Mouse (Mus musculus) embryo, embryonic 11.5 days (tissue): ENCODE measurements around the gene Pagr1b.

Experiments
- DNase-seq: peaks from one replicate; pipeline ENCODE4 v3.0.0-alpha.2; 2012; ENCODE audit warnings: low read depth, low spot score

Pagr1b gene

GRCm38 (mm10) chr7:127016481-127016485, at the start of gene Pagr1b:
Gene Pagr1b, minus strand, starts transcription at chr7:127016484.
- DNase-seq, result no peak

DNA sequence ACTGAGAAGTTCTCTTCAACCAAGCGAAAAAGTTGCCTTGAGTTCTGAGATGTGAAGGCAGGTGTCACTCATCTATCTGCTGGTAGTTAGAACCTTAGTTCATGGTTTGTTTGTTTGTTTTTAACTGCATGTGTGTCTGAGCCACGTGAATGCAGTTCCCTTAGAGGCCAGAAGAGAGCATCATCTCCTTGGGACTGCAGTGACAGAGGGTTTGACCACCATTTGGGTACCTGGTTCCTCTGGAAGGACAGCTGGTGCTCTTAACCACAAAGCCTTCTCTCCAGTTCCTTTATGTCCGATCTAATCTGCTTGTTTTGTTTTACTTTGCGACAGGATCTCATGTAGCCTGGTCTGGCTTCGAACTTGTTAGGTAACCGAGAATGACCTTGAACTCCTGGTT, 49.3 kb upstream of the Pagr1b start:
- no peak for DNase-seq

- no peak for DNase-seq
Observed at GRCm38 (mm10) chr7:127055026-127055585, 38.8 kb upstream of the Pagr1b start.

GRCm38 (mm10) chr7:127041851-127042672, 25.8 kb upstream of the Pagr1b start, which contains the start of gene Kif22:
Gene Kif22, minus strand, starts transcription at chr7:127042471.
- peak; percentile 81 for DNase-seq

DNA sequence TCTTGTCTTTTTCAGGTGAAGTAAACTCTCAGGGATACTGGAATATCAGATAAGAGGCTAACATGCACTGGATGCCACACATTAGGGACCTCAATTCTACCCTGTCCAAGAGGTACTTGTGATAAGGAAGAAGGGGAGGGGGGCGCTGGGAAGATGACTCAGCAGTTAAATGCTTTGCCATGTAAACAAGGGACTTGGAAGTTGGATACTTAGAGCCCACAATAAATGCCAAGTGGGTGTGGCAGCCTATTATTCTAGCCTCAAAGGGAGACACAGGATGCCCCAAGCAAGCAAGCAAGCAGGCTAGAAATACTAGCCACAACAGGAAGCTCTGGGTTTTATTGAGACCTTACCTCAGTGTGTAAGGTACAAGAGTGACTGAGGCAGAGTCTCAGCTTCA, 15.0 kb upstream of the Pagr1b start:
- DNase-seq, result no peak

DNA sequence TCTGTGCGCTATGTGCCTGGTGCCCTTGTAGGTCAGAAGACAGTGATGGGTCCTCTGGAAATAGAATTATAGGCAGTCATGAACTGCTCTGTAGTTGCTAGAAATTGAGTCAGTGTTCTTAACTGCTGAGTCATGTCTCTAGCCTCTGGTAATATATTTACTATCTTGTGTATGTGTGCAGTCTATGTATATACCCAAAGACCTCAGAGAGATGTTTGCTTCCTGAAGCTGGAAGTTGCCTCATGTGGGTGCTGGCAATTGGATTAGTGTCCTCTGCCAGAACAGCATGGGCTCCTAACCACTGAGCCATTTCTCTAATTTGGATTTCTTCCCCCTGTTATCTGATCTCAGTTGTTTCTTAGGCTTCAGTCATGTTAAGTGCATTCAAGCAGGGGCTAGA, 13.9 kb upstream of the Pagr1b start:
- DNase-seq, result no peak

DNA sequence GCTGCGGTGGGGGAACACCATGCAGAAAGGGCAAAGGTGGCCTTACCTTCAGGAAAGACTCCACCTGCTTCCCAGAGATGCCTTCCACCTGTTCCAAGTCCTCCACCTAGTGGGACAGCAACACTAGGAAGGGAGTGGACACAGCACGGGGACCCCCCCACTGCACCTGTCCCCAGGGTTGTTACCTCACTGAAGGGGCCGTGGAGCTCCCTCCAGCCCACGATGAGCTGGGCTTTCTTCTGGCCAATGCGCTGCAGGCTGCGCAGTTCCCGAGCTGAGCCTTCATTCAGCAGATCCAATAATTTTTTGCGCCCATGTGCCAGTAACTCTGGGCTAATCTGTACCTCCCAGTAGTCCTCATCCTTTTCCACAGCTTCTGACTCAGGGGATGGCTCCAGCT, 11.6 kb upstream of the Pagr1b start:
- DNase-seq, result no peak

DNA sequence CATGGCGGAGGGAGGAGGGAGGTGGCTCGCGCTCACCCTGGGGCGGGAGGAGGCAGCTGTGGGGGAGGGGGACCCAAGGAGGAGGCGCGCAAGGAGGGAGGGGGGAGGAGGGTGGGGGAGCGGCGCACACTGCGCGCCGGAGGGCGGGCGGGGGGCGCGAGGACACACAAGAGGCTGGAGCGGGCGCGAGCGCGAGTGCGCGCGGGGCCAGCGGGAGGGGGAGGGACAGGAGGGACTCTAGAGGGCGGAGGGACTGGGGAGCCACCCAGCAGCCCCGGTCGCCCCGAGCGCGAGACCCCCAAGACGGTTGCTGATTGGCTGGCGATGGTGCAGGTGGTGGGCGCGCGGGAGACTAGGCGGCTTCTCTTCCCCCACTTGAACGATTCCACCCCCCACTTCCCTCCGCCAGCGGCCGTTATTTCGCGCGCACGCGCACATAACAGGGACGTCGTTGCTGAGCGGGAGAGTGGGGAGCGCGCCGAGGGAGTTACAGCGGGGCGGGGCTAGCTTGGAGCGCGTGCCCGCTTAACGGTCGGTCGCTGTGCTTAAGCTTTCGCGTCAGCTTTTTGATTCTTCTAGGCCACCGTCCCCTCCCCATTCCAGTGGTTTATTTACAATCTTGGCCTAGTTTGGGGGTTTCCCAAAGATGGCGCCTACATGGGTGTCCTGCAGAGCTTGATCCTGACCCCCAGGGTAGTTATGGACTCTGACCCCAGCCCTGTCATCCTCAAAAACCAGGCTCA, 10.9 kb upstream of the Pagr1b start, which contains the start of gene Maz:
Maz (minus strand) TSS at position 54 of the 743 bp plus-strand sequence.
- peak; percentile 98 for DNase-seq

DNA sequence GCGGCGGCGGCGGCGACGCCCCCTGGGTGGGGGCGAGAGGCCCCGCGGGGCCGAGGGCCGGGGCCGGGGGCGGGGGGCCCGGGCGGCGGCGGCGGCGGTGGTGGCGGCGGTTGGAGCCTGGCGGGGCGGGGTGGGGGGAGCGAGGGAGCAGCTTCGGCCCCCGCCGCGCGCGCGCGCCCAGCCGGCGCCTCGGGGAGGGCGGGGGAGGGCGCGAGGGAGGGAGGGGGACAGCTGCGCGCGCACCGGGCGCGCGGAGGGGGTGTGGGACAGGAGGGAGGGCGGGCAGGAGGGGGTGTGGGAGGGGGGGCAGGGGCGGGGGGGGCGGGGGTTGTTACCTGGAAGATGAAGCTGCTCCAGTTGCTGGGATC, 10.3 kb upstream of the Pagr1b start:
- no peak for DNase-seq

DNA sequence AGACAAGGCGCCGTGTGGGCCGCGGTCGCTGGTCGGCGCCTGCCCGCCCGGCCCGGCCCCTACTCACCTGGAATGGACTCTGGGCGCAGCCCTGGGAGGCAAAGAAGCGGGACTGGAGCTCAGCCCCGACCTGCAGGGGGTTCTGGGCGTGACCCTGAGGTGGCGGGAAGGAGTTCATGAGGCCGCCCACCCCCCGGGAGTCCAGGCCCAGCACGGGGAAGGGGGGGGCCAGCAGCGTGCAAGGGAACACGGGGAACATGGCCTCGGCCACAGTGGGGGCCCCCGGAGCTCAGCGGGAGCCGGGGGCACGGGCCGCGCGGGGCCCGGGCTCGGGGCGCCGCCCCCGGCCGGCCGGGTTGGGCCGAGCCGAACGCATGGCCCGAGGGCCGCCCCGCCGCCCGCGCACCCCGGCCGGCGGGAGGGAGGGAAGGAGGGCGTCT, 9.9 kb upstream of the Pagr1b start:
- DNase-seq, result peak; percentile 59

DNA sequence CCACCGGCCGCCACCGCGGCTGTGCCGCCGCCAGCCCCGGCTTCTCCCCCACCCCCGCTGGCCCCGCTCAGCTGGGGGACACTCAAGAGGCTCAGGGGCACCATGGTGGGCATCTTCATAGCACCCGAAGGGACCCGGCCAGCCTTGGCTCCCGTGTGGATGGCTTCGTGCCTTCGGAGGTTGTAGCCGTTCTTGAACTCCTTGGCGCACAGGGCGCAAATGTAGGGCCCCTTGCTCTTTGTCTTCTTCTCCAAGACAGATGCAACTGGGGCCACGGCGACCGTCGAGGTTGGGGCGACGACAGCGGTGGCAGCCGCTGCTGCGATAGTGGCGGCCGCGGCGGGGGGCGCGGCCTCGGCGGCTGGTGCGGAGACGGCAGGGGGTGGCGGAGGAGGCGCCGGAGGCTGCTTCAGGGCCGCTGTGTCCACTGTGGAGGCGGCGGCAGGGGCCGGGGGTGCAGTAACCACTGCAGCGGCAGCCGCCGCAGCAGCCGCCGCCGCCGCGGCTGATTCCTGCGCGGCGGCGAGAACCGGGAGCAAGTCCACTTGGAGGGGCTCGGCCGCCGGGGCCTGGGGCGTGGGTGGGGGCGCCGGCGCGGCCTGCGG, 9.4 kb upstream of the Pagr1b start:
- DNase-seq, result peak; percentile 14

GRCm38 (mm10) chr7:127024755-127025555, 8.7 kb upstream of the Pagr1b start:
- peak; percentile 59 for DNase-seq

DNA sequence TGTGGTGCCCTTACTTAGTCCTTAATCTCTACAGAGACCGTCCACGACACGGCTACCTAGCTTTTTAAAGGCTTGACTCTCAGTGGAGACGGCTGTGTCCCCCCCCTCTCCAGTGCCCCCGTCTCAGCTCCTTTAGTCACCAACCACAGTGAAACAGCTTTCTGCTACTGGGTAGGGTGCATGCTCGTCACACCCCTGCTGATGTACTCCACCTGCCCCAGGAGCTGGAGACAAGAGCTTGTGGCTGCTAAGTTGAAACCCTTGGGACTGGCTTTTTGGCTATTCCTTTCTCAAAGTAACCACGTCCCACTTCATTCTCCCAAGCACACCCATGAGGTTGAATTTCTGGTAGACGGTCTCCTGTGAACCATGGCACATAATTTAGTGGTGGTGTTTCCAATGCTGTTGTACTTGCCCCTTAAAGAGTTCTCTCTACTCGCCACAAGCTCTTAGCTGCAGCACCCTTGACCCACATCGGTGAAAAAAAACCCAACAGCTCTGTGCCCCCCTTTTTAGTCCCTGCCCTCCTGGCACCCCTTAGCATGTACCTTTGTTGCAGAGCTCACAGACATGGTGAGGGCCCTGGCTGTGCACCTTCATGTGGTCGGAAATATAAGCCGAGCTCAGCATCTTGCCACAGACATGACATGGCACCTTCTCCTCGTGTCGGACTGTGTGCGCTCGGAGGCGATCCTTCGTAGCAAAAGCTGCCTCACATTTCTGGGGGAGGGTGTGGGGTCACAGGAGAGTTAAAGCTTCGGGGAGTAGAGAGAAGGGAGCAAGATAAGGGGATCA, 7.8 kb upstream of the Pagr1b start:
- no peak for DNase-seq

DNA sequence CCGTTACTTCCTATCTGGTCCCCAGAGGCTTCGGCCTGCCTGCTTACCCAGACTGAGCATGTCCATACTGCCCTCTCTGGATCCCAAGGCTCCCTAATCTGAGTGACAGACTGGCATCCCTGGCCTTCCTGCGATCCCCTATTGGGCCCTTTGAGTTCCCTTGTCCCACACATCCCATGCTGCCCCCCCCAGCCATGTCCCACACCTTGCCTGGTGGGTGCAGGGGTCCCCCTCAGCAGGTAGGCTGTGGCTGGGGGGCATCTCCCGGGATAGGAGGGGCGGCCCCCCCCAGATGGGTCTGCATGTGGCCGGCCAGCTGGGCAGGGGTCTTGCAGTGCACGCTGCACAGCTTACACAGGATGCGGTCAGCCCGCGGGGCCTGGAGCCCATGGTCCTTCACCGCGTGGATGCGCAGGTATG, 7.0 kb upstream of the Pagr1b start:
- DNase-seq, result no peak

- no peak for DNase-seq
Observed at GRCm38 (mm10) chr7:127022528-127023271, 6.4 kb upstream of the Pagr1b start.

DNA sequence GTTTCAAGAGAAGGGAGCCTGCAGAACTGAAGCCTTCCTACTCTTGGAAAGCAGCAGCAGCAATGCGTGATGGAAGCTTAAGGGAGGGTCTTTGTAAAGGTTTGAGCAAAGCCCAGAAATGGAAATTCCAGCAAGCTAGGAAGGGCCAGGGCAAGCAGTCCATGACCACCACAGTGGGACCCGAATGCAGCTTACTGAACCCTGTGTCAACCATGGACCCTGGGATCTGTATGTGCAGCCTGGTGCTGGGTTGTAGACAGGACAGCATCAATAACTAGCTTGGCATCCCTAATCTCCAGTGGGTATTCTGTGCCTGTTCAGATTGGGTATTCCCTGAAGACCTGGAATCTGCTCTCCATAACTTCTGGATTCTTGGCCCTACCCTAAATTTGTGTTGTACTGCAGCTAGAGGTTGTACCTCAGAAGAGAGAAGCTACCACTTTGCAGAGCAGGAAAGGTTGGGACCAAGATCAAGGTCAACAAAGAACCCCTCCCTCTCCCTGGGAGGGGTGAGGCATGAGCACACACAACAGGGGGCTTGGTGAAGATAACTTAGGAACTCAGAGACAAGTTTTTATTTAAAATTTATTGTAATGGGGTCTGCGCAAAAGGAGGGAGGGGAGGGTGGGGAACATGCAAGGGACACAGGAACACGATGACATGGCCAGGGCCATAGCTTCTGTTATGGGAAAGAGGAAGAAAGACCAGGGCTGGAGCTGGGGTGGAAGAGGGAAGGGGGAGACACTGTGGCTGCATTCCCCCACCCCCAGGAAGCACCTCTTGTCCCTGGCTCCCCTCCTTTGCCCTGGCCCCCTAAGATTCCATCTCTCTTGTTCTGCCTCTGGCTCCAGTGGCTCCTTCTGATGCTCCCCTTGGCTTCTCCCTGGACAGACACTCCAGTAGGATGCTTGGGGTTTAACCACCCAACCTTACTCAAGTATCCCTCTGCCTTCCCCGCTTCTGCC, 5.6 kb upstream of the Pagr1b start:
- DNase-seq, result no peak

- peak; percentile 41 for DNase-seq
Observed at GRCm38 (mm10) chr7:127020901-127021562, 4.7 kb upstream of the Pagr1b start, which contains the start of the genes Gm42742 and Prrt2. Gene Gm42742, minus strand, starts transcription at chr7:127021097. Gene Prrt2, minus strand, starts transcription at chr7:127021211.

DNA sequence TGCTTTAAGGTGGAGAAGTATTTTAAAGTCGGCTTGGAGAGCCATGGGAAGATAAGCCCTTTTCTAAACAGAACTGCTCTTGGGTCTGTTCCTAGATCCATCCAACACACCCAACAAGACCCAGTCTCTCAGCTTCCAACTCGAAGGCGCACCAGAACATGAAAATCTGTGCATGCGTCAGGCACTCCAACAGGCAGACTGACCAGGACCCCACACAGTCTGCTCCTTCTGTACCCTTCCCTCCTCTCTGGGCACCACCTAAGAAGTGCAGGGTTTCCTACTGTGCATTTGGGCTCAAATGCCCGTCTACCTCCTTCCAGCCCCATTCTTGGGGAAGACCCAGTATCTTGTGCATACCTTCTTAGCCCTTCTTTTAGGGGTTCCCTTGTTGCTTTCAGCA, 4.2 kb upstream of the Pagr1b start:
- DNase-seq, result no peak

DNA sequence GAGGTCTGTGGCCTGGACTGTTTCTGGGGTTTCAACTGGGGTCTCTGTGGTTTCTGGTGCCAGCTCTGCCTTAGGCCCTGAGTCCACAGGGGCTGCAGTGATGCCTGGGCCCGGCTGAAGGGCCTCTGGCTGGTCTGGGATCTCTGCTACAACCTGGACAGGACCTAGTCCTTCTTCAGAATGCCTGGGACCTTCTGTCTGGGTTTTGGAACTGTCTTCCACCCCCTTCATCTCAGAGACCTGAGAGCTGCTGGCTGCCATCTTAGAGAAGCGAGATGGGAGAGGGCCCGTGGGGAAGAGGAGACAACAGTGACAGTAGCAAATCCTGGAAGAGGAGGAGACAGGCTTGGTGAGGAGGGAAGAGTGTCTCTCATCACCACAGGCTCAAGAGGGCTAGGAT, 3.7 kb upstream of the Pagr1b start:
- no peak for DNase-seq
